Mouse (Mus musculus) embryonic facial prominence, embryonic 15.5 days (tissue): ENCODE data around the gene Mylk3. TPM values are rescaled to one million over a fixed set of nuclear protein-coding genes. Genes with fewer than 3 reads are reported as not detected.

ENCODE experiments used
- polyA plus RNA-seq: library from polyadenylated mRNA; unstranded; fragments of >200 nt; fragmentation: Nextera tagmentation; extraction: Ambion mirVana; gene quantifications from 2 replicates; pipeline ENCODE4 v1.2.1, GENCODE M21; 2015

Mylk3 gene
- polyA plus RNA-seq, 1 experiment from 2014 or later = 4.0 TPM

Other genes with a start within 250 kb of the Mylk3 start
- gene Cks1brt, start 234.4 kb downstream of the Mylk3 start, polyA plus RNA-seq = not detected in 2 replicates
- not detected in 2 replicates for gene Olfr371, start 160.4 kb downstream of the Mylk3 start, polyA plus RNA-seq
- 85.7 and 89.4 TPM in 2 replicates for gene Orc6, start 86.7 kb downstream of the Mylk3 start, polyA plus RNA-seq
- gene Vps35, start 86.5 kb downstream of the Mylk3 start, polyA plus RNA-seq = 120 and 128 TPM in 2 replicates
- gene 4921524J17Rik, start 46.5 kb upstream of the Mylk3 start, polyA plus RNA-seq = 47.9 and 50.8 TPM in 2 replicates
- 32.2 and 34.2 TPM in 2 replicates for gene Gpt2, start 106.2 kb upstream of the Mylk3 start, polyA plus RNA-seq
- 136 and 146 TPM in 2 replicates for gene Dnaja2, start 169.0 kb upstream of the Mylk3 start, polyA plus RNA-seq